Mouse (Mus musculus): ENCODE results near the gene Svs3a. TPM values are rescaled to one million over a fixed set of nuclear protein-coding genes. Genes with fewer than 3 reads are reported as not detected.

The Svs3a gene
- polyA plus RNA-seq (2015; fragmentation: Nextera tagmentation; extraction: Ambion mirVana), result not detected in 2 replicates

GRCm38 (mm10) chr2:164288968-164289367 is at the start of gene Svs3a:
Gene Svs3a, plus strand, starts transcription at chr2:164289268.

GRCm38 (mm10) chr2:164256540-164256939 is 32.5 kb upstream of the Svs3a start, which contains the start of gene Svs3b:
Gene Svs3b, minus strand, starts transcription at chr2:164256640.

DNA sequence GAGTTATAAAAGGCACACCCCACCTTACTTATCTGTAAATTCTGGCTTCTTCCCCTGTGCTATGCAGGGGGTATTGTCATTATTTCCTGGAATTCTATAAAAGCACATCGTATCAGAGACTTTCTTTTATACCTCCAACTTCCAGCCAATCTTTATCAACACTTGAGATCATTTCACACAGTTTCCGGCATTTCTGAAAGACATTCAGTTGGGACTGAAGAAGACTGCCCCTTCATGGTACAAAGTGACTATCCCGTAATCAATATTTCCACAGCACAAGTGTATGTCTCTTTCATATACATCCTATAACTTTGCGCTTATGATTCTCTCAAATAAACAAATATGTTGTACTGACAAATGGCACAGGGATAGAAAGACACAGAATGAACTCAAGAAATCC is 10.7 kb upstream of the Svs3a start, which contains the start of gene Svs4:
TSS of gene Svs4 (minus strand) at position 101 of the 400 bp plus-strand sequence.

DNA sequence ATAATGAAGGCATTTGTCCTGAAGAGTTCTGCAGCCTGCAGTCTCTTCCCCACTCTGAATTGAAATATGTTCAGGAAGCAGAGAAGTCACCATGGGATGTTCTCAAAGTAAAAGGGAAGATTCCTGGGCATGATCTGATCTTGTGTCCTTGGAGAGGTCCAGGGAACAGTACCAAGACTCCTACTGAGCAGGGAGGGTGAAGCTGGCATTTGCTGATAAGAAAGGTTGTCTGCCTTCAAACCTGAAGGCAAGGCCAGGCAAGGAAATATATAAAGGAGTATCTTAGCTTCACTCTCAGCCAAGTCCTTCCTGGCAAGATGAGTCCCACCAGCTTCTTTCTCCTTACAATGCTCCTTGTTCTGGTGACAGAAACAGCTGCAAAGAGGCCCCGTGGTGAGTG is 27.4 kb downstream of the Svs3a start, which contains the start of gene Svs6:
TSS of gene Svs6 (plus strand) at position 301 of the 400 bp plus-strand sequence.

DNA sequence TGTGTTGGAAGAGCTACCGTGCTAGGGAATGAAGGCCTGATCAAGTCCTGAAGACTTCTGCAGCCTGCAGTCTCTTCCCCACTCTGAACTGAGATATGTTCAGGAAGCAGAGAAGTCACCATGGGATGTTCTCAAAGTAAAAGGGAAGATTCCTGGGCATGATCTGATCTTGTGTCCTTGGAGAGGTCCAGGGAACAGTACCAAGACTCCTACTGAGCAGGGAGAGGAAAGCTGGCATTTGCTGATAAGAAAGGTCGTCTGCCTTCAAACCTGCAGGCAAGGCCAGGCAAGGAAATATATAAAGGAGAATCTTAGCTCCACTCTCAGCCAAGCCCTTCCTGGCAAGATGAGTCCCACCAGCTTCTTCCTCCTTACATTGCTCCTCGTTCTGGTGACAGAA is 43.4 kb downstream of the Svs3a start, which contains the start of gene Svs5:
TSS of gene Svs5 (plus strand) at position 301 of the 400 bp plus-strand sequence.

Other genes with a start within 250 kb of the Svs3a start
- 10.0 and 10.6 TPM in 2 replicates for gene Stk4, start 218.9 kb upstream of the Svs3a start, polyA plus RNA-seq (2015; fragmentation: Nextera tagmentation; extraction: Ambion mirVana)
- 37.3 and 38.0 TPM in 2 replicates for gene Tomm34, start 218.1 kb upstream of the Svs3a start, polyA plus RNA-seq (2015; fragmentation: Nextera tagmentation; extraction: Ambion mirVana)
- 3.9 and 4.2 TPM in 2 replicates for gene Kcns1, start 118.2 kb upstream of the Svs3a start, polyA plus RNA-seq (2015; fragmentation: Nextera tagmentation; extraction: Ambion mirVana)
- gene Wfdc5, start 106.5 kb upstream of the Svs3a start, polyA plus RNA-seq (2015; fragmentation: Nextera tagmentation; extraction: Ambion mirVana), result not detected in 2 replicates
- not detected in 2 replicates for gene Wfdc12, start 98.7 kb upstream of the Svs3a start, polyA plus RNA-seq (2015; fragmentation: Nextera tagmentation; extraction: Ambion mirVana)
- gene Wfdc15a, start 89.1 kb upstream of the Svs3a start, polyA plus RNA-seq (2015; fragmentation: Nextera tagmentation; extraction: Ambion mirVana), result not detected in 2 replicates
- gene Wfdc15b, start 67.6 kb upstream of the Svs3a start, polyA plus RNA-seq (2015; fragmentation: Nextera tagmentation; extraction: Ambion mirVana), result not detected in 2 replicates
- gene Svs2, start 50.8 kb upstream of the Svs3a start, polyA plus RNA-seq (2015; fragmentation: Nextera tagmentation; extraction: Ambion mirVana), result not detected in 2 replicates
- not detected in 2 replicates for gene Svs3b, start 32.6 kb upstream of the Svs3a start, polyA plus RNA-seq (2015; fragmentation: Nextera tagmentation; extraction: Ambion mirVana)
- gene Svs4, start 10.8 kb upstream of the Svs3a start, polyA plus RNA-seq (2015; fragmentation: Nextera tagmentation; extraction: Ambion mirVana), result not detected in 2 replicates
- gene Svs6, start 27.5 kb downstream of the Svs3a start, polyA plus RNA-seq (2015; fragmentation: Nextera tagmentation; extraction: Ambion mirVana), result not detected in 2 replicates
- not detected in 2 replicates for gene Svs5, start 43.5 kb downstream of the Svs3a start, polyA plus RNA-seq (2015; fragmentation: Nextera tagmentation; extraction: Ambion mirVana)
- gene Slpi, start 99.8 kb downstream of the Svs3a start, polyA plus RNA-seq (2015; fragmentation: Nextera tagmentation; extraction: Ambion mirVana), result 0.51 and 1.1 TPM in 2 replicates
- gene Rbpjl, start 113.9 kb downstream of the Svs3a start, polyA plus RNA-seq (2015; fragmentation: Nextera tagmentation; extraction: Ambion mirVana), result 0.49 and 0.68 TPM in 2 replicates
- gene Matn4, start 115.9 kb downstream of the Svs3a start, polyA plus RNA-seq (2015; fragmentation: Nextera tagmentation; extraction: Ambion mirVana), result 15.4 and 15.8 TPM in 2 replicates
- 42.5 and 43.9 TPM in 2 replicates for gene Sdc4, start 154.6 kb downstream of the Svs3a start, polyA plus RNA-seq (2015; fragmentation: Nextera tagmentation; extraction: Ambion mirVana)
- gene Sys1, start 167.7 kb downstream of the Svs3a start, polyA plus RNA-seq (2015; fragmentation: Nextera tagmentation; extraction: Ambion mirVana), result 113 and 120 TPM in 2 replicates
- 14.5 and 16.2 TPM in 2 replicates for gene Gm20458, start 171.7 kb downstream of the Svs3a start, polyA plus RNA-seq (2015; fragmentation: Nextera tagmentation; extraction: Ambion mirVana)
- not detected in 2 replicates for gene Trp53tg5, start 184.5 kb downstream of the Svs3a start, polyA plus RNA-seq (2015; fragmentation: Nextera tagmentation; extraction: Ambion mirVana)
- gene Dbndd2, start 196.8 kb downstream of the Svs3a start, polyA plus RNA-seq (2015; fragmentation: Nextera tagmentation; extraction: Ambion mirVana), result 41.5 and 45.7 TPM in 2 replicates
- gene Pigt, start 208.3 kb downstream of the Svs3a start, polyA plus RNA-seq (2015; fragmentation: Nextera tagmentation; extraction: Ambion mirVana), result 117 and 135 TPM in 2 replicates

Measured in neural tube, postnatal 0 days (tissue).